Mouse (Mus musculus): ENCODE measurements around the gene Zdhhc5.

DNA sequence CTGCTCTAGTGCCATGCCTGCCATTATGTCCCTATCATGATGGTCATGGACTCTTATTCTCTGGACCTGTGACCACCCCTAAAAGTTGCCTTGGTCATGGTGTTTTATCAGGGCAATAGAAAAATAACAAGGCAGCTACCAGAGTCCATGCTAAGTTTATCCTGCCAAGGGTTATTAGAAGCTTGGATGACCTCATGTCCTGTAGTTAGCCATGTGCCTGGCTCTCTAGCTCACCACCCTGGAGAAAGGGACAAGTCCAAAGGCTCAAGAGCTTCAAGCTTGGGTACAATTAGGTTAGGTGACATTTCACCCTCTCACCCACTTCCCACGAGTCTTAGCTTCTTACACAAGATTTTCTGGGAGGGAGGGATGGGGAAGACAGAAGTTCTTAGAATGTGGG lies 47.8 kb upstream of the Zdhhc5 start:
- TF ChIP-seq CTCF (IDR thresholded peaks at IDR 0.05; ENCODE audit: insufficient read depth, low read depth, low read length) (no peak), POLR2A (IDR thresholded peaks at IDR 0.05; ENCODE audit: insufficient read depth, low read depth, low read length) (no peak)
